Mouse (Mus musculus): Measurements from ENCODE around the gene Dtx2.

GRCm38 (mm10) chr5:135982398-135982797 lies 12.2 kb upstream of the Dtx2 start:
- TF ChIP-seq CTCF (IDR thresholded peaks at IDR 0.05; ENCODE audit: control insufficient read depth, insufficient read depth, low read length) (peak; percentile 95), POLR2A (IDR thresholded peaks at IDR 0.05; ENCODE audit: borderline replicate concordance, control insufficient read depth, low read depth, low read length) (no peak)
